ENCODE assay signal across 8 mouse cellular contexts in genomic region chr6:84584783-84585685, GRCm38 (mm10). TPM values are rescaled to one million over a fixed set of nuclear protein-coding genes. Genes with fewer than 3 reads are reported as not detected.
DNase-seq lines count a peak whose midpoint lies in the region; ATAC-seq lines count a peak whose summit lies in the region.

No protein-coding gene starts in this region.

- WGBS in embryonic facial prominence, embryonic 14.5 days: under 1% methylated on average over 48 of the region's 66 CpGs
- WGBS in heart, embryonic 12.5 days: under 1% methylated on average over 66 of the region's 66 CpGs
- WGBS in kidney, embryonic 16.5 days: under 1% methylated on average over 64 of the region's 66 CpGs
- under 1% methylated on average over 66 of the region's 66 CpGs for WGBS in midbrain, embryonic 12.5 days

- H3K9me3 ChIP-seq in embryonic facial prominence, embryonic 14.5 days (ENCODE audit: control insufficient read depth, low read length): no peaks in the 10 kb centered on the region
- H3K9me3 ChIP-seq in heart, embryonic 12.5 days (replicated peaks): no peaks in the 10 kb centered on the region
- H3K9me3 ChIP-seq in kidney, embryonic 16.5 days (ENCODE audit: low read length): no peaks in the 10 kb centered on the region
- H3K9me3 ChIP-seq in midbrain, embryonic 12.5 days: no peaks in the 10 kb centered on the region

- peaks cover 9% of the 10 kb centered on the region for H3K36me3 ChIP-seq in embryonic facial prominence, embryonic 14.5 days (ENCODE audit: control insufficient read depth, insufficient read depth, low read length)
- no peaks in the 10 kb centered on the region for H3K36me3 ChIP-seq in heart, embryonic 12.5 days
- H3K36me3 ChIP-seq in kidney, embryonic 16.5 days (ENCODE audit: insufficient read depth, low read length): no peaks in the 10 kb centered on the region
- H3K36me3 ChIP-seq in midbrain, embryonic 12.5 days: no peaks in the 10 kb centered on the region

- H3K4me1 ChIP-seq in embryonic facial prominence, embryonic 14.5 days (ENCODE audit: control insufficient read depth, insufficient read depth, low read length): peaks cover 35% of the 10 kb centered on the region
- H3K4me1 ChIP-seq in heart, embryonic 12.5 days (replicated peaks): peaks cover 76% of the 10 kb centered on the region
- H3K4me1 ChIP-seq in kidney, embryonic 16.5 days (ENCODE audit: insufficient read depth, low read length): peaks cover 60% of the 10 kb centered on the region
- H3K4me1 ChIP-seq in midbrain, embryonic 12.5 days: peaks cover 73% of the 10 kb centered on the region

- ATAC-seq in embryonic facial prominence, embryonic 14.5 days (ENCODE audit: low read depth): peak; percentile 30; the same call in 1 of the 2 replicates
- no peak for ATAC-seq in heart, embryonic 12.5 days (ENCODE audit: insufficient number of reproducible peaks, low FRiP score)
- no peak for ATAC-seq in kidney, embryonic 16.5 days (ENCODE audit: low FRiP score, low TSS enrichment)
- ATAC-seq in midbrain, embryonic 12.5 days (ENCODE audit: low FRiP score, low read depth): no peak
- ATAC-seq in frontal cortex, adult (ENCODE audit: low TSS enrichment): no peak

- DNase-seq in cerebellum, postnatal 10 days: peak; percentile 86 to 90
- DNase-seq in cerebellum, adult 11-12 months: no peak
- DNase-seq in embryonic facial prominence, embryonic 14.5 days (ENCODE audit: low spot score): peak; percentile 57
- no peak for DNase-seq in left cerebral cortex, adult 18-20 months (ENCODE audit: low spot score in 2 of 2)

- peak overlapping the region; percentile 91 for H3K27ac ChIP-seq in embryonic facial prominence, embryonic 14.5 days (replicated peaks; ENCODE audit: low read depth, low read length)
- H3K27ac ChIP-seq in heart, embryonic 12.5 days (ENCODE audit: poor library complexity, severe bottlenecking): no peak overlapping the region; the same call in 1 of the 2 replicates
- H3K27ac ChIP-seq in kidney, embryonic 16.5 days (ENCODE audit: low read length): no peak overlapping the region
- no peak overlapping the region for H3K27ac ChIP-seq in midbrain, embryonic 12.5 days (replicated peaks)

- H3K4me3 ChIP-seq in embryonic facial prominence, embryonic 14.5 days (ENCODE audit: low read depth, low read length): peak overlapping the region; percentile 63
- H3K4me3 ChIP-seq in heart, embryonic 12.5 days: peak overlapping the region; percentile 58
- peak overlapping the region; percentile 52 for H3K4me3 ChIP-seq in kidney, embryonic 16.5 days (ENCODE audit: low read length)
- H3K4me3 ChIP-seq in midbrain, embryonic 12.5 days: peak overlapping the region; percentile 49

- H3K4me2 ChIP-seq in embryonic facial prominence, embryonic 14.5 days (ENCODE audit: low read depth, low read length): peak overlapping the region; percentile 91
- H3K4me2 ChIP-seq in heart, embryonic 12.5 days: peak overlapping the region; percentile 93
- peak overlapping the region; percentile 82 for H3K4me2 ChIP-seq in kidney, embryonic 16.5 days (replicated peaks; ENCODE audit: low read depth, low read length)
- peak overlapping the region; percentile 87 for H3K4me2 ChIP-seq in midbrain, embryonic 12.5 days (replicated peaks)

- peaks cover 44% of the 10 kb centered on the region for H3K27me3 ChIP-seq in embryonic facial prominence, embryonic 14.5 days (replicated peaks; ENCODE audit: control insufficient read depth, insufficient read depth, low read length)
- H3K27me3 ChIP-seq in heart, embryonic 12.5 days (replicated peaks): peaks cover 97% of the 10 kb centered on the region
- peaks cover 98% of the 10 kb centered on the region for H3K27me3 ChIP-seq in kidney, embryonic 16.5 days (ENCODE audit: insufficient read depth, low read length)
- peaks cover 100% of the 10 kb centered on the region for H3K27me3 ChIP-seq in midbrain, embryonic 12.5 days

- peak overlapping the region; percentile 80 for H3K9ac ChIP-seq in embryonic facial prominence, embryonic 14.5 days (ENCODE audit: low read depth, low read length)
- peak overlapping the region; percentile 58 for H3K9ac ChIP-seq in heart, embryonic 12.5 days
- peak overlapping the region; percentile 61 for H3K9ac ChIP-seq in kidney, embryonic 16.5 days (replicated peaks; ENCODE audit: low read length)
- peak overlapping the region; percentile 39; the same call in 1 of the 2 replicates for H3K9ac ChIP-seq in midbrain, embryonic 12.5 days (replicated peaks)

RNA-seq across cellular contexts. Expression of gene Cyp26b1, which starts 8.7 kb away (rescaled TPM):
- 6.9 and 8.0 TPM in 2 replicates for polyA plus RNA-seq in embryonic facial prominence, embryonic 14.5 days (2014; fragmentation: Nextera tagmentation; extraction: Ambion mirVana)
- polyA plus RNA-seq in heart, embryonic 12.5 days (2016; fragmentation: Nextera tagmentation; extraction: Ambion mirVana): 2.9 and 3.8 TPM in 2 replicates
- polyA plus RNA-seq in kidney, embryonic 16.5 days (2015; fragmentation: Nextera tagmentation; extraction: Ambion mirVana): 4.7 and 5.3 TPM in 2 replicates
- 7.7 and 14.1 TPM in 2 replicates for polyA plus RNA-seq in midbrain, embryonic 12.5 days (2016; fragmentation: Nextera tagmentation; extraction: Ambion mirVana)
- total RNA-seq in left cerebral cortex, adult 18-20 months (2021): 10 to 100 TPM in 1 of 2 experiments, 1 to 10 TPM in 1; 5.9 to 10.2 TPM

Comparison
In these comparisons a context has a peak if more than half of its experiments do, and no peak if none do; other contexts are left out.
1. DNase-seq: peak in cerebellum, postnatal 10 days (2 of 2) and embryonic facial prominence, embryonic 14.5 days (single experiment); none in cerebellum, adult 11-12 months (single experiment) and left cerebral cortex, adult 18-20 months (0 of 2).
2. Peak in every context shown above with its lines, with median percentiles within 50 percentile points of each other: H3K4me2 ChIP-seq, H3K4me3 ChIP-seq and H3K9ac ChIP-seq.